Mouse (Mus musculus) c-Kit-positive CD71-positive TER-119-positive erythroid progenitor cells, embryonic 14.5 days (primary cell): Measurements from ENCODE around the gene Usp34.
"Not testable (repeated sequence)": the region's sequence is repeated elsewhere in the genome, so short reads cannot be mapped to it uniquely, and the experiment has no call there.

Experiments used
- DNase-seq: peaks from one replicate; pipeline ENCODE4 v3.0.0-alpha.2; 2013; ENCODE audit warnings: low spot score

Gene Usp34

GRCm38 (mm10) chr11:23306764-23307565, at the start of gene Usp34:
Gene Usp34 (plus strand): TSS chr11:23306895.
- peak; percentile 42 for DNase-seq

GRCm38 (mm10) chr11:23259073-23259472, 47.6 kb upstream of the Usp34 start:
- no peak for DNase-seq

- no peak for DNase-seq
These were observed 47.2 kb upstream of the Usp34 start for GRCm38 (mm10) chr11:23259481-23259880.

DNA sequence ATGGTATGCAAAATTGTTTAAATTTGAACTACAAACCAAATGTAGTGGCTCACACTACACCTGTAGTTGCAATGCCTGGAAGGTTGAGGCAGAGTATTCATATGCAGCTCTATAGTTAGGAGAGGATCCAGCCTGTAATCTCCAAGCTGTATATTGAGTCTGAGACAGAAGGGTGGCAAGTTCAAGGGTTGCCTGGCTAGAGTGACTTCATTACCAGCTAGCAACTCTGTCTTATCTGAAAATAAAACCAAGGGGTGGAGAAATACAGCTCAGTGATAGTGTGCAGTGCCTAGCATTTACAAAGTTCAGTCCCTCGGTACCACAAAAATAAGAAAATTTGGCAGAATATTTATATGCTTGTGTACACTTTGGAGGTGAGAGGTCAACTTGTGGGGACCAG, 46.5 kb upstream of the Usp34 start:
- DNase-seq: peak; percentile 40

GRCm38 (mm10) chr11:23261490-23261889, 45.2 kb upstream of the Usp34 start:
- no peak for DNase-seq

DNA sequence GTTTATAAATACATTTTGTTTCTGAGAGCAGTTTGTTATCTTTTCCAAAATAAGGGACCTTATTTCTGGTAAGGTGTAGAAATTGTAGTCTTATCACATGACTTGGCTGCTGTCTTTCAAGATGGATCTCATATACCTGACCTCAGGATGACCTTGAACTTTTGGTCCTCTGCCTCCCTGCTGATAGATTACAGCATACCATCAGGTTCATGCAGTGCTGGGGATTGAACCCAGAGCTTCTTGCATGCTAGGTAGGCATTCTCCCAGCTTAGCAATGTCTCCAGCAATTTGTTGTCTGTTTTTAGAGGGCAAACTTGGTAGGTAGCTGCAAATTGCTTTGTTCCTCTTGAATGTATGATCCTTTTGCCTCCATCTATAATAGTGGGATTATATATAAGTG, 41.7 kb upstream of the Usp34 start:
- no peak for DNase-seq

- peak; percentile 35 for DNase-seq
These were observed 34.6 kb upstream of the Usp34 start for GRCm38 (mm10) chr11:23271770-23272724.

- no peak for DNase-seq
These were observed 30.9 kb upstream of the Usp34 start for GRCm38 (mm10) chr11:23275780-23276179.

DNA sequence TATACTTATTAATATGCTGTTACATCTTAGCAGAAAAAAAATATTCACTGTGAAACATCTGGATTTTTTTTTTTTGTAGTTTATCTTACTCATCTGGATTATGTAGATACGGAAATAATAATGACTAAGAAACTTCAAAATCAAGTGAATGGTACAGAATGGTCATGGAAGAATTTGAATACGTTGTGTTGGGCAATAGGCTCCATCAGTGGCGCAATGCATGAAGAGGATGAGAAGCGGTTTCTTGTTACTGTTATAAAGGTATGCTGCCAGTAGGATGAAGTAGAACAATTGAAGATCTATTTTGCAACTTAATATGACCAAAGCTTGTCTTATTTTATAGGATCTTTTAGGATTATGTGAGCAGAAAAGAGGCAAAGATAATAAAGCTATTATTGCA, 22.2 kb upstream of the Usp34 start:
- no peak for DNase-seq

DNA sequence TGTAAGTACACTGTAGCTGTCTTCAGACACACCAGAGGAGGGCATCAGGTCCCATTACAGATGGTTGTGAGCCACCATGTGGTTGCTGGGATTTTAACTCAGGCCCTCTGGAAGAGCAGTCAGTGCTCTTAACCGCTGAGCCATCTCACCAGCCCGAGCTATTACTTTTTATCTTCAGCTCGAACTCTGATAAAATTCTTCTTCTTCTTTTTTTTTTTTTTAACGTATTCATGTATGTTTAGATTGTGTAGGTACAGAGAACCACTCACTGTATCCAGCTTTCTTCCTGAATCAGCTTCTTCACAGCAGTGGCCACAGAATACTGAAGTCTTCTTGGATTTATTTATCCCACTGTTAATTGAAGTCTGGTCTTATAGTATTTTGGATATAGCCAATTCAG, 17.8 kb upstream of the Usp34 start:
- not testable (repeated sequence) for DNase-seq

- DNase-seq: no peak
These were observed 9.3 kb upstream of the Usp34 start for GRCm38 (mm10) chr11:23297379-23297778.

- DNase-seq: no peak
These were observed 8.4 kb upstream of the Usp34 start for GRCm38 (mm10) chr11:23298301-23298700.

- no peak for DNase-seq
These were observed 6.8 kb upstream of the Usp34 start for GRCm38 (mm10) chr11:23299910-23300309.

DNA sequence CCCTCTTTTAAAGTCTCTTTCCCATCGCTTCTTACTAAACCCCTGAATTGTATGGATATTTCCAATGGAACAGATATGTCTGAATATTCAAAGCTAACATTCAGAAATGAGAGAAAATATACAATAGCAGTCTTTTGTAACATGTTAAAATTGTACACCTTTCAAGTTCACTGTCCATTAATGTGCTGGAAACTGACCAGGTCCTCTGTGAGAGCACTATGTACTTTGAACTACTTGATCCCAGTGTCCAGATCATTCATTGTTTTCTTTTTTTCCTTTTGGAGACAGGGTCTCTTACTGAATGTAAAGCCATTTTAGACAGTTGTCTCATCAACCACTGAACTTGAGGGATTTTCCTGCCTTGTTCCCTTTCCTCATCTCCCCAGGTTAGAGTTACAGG, 3.6 kb upstream of the Usp34 start:
- no peak for DNase-seq

DNA sequence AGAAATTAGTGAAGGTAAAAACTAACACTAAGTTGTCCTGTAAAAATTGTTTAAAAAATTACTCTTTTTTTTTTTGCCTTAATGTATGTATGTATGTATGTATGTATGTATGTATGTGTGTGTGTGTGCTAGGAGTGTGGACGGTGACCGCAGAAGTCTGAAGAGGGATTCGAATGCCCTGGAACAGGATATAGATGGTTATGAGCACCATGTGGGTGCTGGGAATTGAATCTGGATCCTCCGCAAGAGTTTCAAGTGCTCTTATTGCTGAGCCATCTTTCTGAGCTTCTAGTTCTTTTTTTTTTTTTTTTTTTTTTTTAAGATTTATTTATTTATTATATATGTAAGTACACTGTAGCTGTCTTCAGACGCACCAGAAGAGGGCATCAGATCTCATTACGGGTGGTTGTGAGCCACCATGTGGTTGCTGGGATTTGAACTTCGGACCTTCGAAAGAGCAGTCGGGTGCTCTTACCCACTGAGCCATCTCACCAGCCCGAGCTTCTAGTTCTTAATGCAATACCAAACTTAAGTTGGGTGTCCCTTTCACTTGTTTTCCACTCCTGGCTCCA, 1.5 kb upstream of the Usp34 start:
- DNase-seq: not testable (repeated sequence)

DNA sequence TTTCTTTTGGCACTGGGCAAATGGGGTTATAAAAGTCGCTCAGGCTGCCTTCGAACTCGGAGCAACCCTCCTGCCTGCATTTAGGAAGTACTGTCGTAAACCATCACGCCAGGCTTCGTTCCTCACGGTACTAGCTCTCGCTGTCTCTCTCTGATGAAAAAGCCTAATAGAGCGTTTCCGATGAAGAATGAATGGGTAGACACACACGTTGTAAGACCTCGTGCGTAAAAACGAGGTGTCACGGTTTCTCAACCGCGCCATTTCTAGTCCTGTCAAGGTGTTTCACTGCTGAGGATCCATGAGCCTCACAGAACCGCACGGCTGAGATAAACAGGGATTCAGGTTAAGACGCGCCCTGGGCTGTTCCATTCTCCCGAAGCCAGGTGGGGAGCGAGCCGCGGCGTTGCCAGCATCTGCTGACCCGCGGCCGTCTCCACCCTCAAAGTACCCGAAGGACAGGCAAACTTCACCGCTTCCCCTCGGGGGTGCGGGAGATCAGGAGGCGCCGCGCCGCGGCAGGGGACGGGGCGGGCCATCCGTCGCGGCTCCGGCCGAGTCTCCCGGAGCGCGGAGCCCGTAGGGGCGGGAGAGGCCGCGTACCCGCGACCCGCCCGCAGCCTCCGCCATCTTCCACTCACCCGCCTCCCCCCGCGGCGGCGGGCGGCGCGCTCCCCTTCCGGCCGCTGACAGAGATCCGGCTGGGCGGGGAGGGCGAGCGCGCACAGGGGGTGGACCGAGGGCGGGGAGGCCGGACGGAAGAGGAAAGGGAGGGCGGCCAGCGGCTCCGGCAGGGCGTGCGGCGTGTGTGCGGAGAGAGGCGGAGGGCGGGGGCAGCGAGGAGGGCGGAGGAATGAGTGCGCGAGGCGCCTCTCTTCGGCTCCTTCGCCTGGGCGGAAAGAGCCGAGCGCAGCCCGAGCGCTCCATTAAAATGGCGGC, 754 bp upstream of the Usp34 start:
- DNase-seq: peak; percentile 92

GRCm38 (mm10) chr11:23307566-23307920, 848 bp downstream of the Usp34 start:
- no peak for DNase-seq

DNA sequence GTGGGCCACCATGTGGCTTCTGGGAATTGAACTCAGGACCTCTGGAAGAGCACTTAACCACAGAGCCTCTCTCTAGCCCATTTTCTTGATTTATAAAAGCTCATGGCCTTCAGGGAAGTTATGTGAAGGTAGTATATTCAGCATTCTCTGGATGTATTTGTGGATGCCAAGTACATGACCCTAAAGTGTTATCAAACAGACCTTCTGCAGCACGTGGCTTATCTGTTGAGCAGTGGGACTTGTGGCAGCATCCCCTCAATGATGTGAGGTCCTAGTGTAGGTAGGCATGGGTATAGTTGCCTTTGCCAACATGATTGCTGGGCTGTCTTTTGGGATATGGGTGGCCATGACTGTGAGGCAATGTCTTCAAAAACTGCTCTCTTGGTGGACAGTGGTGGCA, 6.8 kb downstream of the Usp34 start:
- DNase-seq: peak; percentile 47

DNA sequence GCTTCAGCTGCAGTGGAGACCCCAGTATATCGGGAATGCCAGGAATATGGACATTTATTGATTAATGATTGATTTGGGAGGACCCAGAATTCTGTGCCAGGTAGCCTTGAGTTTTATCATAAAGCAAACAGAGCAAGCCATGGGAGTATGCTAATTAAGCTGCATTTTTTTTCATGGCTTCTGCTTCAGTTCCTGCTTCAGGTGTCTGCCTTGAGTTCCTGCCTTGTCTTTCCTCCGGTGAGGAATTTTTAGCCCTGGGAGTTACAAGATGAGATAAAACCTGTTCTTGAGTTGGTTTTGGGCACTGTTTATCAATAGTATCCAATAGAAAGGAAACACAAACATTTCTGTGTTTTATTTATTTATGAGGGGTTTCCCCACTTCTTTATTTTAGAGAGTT, 22.7 kb downstream of the Usp34 start:
- no peak for DNase-seq

DNA sequence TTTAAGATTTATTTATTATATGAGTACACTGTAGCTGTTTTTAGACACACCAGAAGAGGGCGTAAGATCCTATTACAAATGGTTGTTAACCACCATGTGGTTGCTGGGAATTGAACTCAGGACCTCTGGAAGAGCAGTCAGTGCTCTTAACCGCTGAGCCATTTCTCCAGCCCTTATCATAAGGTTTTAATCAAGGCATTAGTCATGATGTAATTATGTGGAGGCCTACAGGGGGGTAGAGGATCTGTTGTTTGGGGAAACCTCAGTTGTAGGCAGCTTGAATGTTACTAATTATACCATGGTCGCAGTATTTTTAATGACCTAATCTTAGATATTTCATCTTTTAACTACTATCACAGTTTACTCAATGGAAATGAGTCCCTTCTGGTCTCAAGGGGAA, 25.4 kb downstream of the Usp34 start:
- DNase-seq: no peak

- DNase-seq: no peak
These were observed 28.5 kb downstream of the Usp34 start for GRCm38 (mm10) chr11:23335160-23335559.

DNA sequence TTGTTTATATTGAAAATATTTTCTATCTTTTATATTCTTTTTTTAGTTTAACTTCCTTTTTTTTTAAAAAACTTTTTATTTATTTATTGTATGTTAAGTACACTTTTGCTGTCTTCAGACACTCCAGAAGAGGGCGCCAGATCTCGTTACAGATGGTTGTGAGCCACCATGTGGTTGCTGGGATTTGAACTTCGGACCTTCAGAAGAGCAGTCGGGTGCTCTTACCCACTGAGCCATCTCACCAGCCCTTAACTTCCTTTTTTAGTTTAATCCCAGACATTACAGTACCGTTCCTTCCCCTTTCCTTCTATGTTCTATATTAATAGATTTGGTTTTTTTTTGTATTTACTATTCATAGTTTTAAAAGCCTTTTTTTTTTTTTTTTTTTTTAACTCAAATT, 50.5 kb downstream of the Usp34 start:
- not testable (repeated sequence) for DNase-seq
